Comparison of ENCODE assay signal across 27 mouse cellular contexts in the genomic region with DNA sequence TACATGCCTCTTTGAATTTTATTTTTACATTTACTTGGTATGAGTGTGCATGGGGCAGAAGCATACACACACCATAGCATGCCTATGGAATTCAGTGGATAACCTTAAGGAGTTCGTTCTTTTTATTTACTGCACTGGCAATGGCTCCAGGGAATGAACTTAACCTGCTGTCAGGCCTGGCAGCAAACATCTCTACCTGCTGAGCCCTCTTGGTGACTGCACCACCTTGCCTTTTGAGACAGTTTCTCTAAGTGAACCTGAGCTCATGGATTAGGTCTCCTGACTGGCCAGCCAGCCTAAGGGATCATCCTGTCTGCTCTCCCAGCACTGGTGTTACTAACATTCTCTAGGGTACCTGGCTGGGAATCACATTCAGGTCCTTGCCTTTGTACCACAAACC.
"Had no signal": no experiment of that assay in that cellular context is flagged by ENCODE, and none has a peak within 500 bp of the region (broad histone marks: within the 10 kb centered on the region; RNA-seq: fewer than 3 reads in every experiment).

No protein-coding gene starts in this region.

- H3K27ac ChIP-seq: heart, adult 2 months; heart, embryonic 13.5 days; heart, embryonic 15.5 days; hindbrain, embryonic 14.5 days; intestine, embryonic 15.5 days; layer of hippocampus, adult 2 months; left cerebral cortex, adult 2 months; limb, embryonic 13.5 days; limb, embryonic 15.5 days; liver, embryonic 12.5 days; liver, embryonic 14.5 days had no signal

- H3K4me1 ChIP-seq: heart, embryonic 13.5 days; heart, embryonic 15.5 days; intestine, embryonic 15.5 days; limb, embryonic 13.5 days; limb, embryonic 15.5 days; liver, embryonic 12.5 days had no signal

- H3K4me2 ChIP-seq: heart, embryonic 11.5 days; heart, embryonic 13.5 days; heart, embryonic 15.5 days; hindbrain, embryonic 14.5 days; intestine, embryonic 15.5 days; limb, embryonic 13.5 days; limb, embryonic 15.5 days; liver, embryonic 12.5 days had no signal

- H3K9me3 ChIP-seq: heart, embryonic 13.5 days; heart, embryonic 15.5 days; intestine, embryonic 15.5 days; limb, embryonic 13.5 days; limb, embryonic 15.5 days; liver, embryonic 12.5 days had no signal

- ATAC-seq: hindbrain, embryonic 16.5 days; inflammation-experienced regulatory T-cells, adult 6 months; intestine, embryonic 15.5 days; intestine, postnatal 0 days; liver, embryonic 12.5 days had no signal

- H3K27me3 ChIP-seq: heart, embryonic 13.5 days; heart, embryonic 15.5 days; intestine, embryonic 15.5 days; limb, embryonic 13.5 days; limb, embryonic 15.5 days; liver, embryonic 12.5 days had no signal

- H3K9ac ChIP-seq: heart, embryonic 13.5 days; heart, embryonic 15.5 days; hindbrain, embryonic 14.5 days; intestine, embryonic 15.5 days; limb, embryonic 13.5 days; limb, embryonic 15.5 days; liver, embryonic 12.5 days; liver, embryonic 14.5 days had no signal

- H3K36me3 ChIP-seq: heart, embryonic 13.5 days; heart, embryonic 15.5 days; intestine, embryonic 15.5 days; limb, embryonic 13.5 days; limb, embryonic 15.5 days; liver, embryonic 12.5 days had no signal

- DNase-seq: gastrocnemius, postnatal 14 days; gastrocnemius, postnatal 36 days; heart, adult 11 months; heart, adult 2 months; heart, postnatal 14 days; heart, postnatal 36 days; kidney, adult 18-20 months; kidney, adult 8-10 months; kidney, postnatal 10 days; kidney, postnatal 25 days; kidney, postnatal 4 days; left cerebral cortex, postnatal 4 days; lung, adult 18-20 months had no signal

- H3K4me3 ChIP-seq: heart, adult 2 months; heart, embryonic 13.5 days; heart, embryonic 15.5 days; intestine, embryonic 15.5 days; layer of hippocampus, adult 2 months; left cerebral cortex, adult 2 months; limb, embryonic 13.5 days; limb, embryonic 15.5 days; liver, embryonic 12.5 days had no signal
